Mouse (Mus musculus) lung, postnatal 36 days (tissue): ENCODE measurements around the gene Ap2a1.

Source experiments
- DNase-seq: peaks from one replicate; pipeline ENCODE4 v3.0.0; 2022; ENCODE audit warnings: mixed read lengths

The Ap2a1 gene

DNA sequence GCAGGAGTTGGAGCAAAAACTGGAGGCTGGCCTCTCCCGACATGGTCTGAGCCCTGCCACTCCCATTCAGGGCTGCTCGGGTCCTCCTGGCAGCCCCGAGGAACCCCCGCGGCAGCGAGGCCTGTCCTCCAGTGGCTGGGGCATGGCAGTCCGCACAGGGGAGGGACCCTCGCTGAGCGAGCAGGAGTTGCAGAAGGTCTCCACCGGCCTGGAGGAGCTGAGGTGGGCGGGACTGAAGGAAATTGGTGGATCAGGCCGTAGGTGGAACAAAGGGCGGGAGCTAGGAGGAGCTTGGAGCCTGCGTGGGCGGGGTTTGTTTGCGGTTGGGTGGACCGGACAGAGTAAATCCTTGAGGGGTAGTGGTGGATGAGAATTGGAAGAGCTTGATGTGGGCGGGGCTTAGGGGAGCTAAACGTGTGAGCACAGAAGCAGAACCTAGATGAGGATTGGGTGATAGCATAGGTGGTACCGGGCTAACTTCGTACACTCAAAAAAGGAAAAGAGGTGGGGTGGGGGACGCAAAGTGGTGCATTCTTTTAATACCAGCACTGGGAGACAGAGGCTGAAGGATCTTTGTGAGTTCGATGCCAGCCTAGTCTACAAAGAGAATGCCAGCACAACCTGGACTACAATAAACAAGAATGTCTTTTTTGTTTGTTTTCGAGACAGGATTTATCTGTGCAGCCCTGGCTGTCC, 23.5 kb upstream of the Ap2a1 start:
- DNase-seq: peak; percentile 98

DNA sequence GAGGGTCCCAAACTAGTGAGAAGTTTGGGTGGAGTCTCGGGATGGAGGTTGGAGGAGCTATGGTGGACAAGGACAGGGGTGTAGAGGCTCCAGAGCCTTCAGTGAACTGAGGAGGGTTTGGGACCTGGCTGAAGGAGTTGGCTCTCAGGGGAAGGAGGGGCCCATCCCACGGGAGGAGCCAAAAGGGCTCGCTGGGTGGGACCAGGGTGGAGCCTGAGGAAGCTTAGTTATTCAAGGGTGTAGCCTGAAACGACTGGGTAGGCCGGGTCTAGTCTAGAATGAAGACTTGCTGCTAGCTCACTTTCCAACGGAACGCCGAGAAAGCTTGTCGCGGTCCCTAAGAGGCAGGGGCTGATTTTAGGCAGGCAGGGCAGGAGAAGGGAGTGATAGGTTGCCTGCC, 22.7 kb upstream of the Ap2a1 start:
- peak; percentile 93 for DNase-seq

DNA sequence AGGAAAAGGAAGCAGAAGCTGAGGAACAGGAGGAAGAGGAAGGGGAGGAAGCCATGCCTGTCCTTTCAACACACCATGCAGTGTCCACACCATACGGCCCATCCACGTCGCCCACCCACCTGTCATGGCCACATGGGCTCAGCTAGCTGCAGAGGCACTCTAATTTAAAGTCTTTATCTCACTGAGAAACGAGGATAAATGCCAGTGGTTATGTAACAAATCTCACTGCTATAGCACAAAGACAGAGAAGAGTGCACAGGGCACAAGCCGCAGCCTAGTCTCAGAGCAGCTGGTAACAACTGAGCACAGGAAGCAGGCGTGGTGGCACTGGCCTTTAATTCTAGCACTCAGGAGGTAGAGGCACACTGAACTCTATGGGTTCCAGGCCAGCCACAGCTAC, 20.6 kb upstream of the Ap2a1 start:
- DNase-seq: no peak

DNA sequence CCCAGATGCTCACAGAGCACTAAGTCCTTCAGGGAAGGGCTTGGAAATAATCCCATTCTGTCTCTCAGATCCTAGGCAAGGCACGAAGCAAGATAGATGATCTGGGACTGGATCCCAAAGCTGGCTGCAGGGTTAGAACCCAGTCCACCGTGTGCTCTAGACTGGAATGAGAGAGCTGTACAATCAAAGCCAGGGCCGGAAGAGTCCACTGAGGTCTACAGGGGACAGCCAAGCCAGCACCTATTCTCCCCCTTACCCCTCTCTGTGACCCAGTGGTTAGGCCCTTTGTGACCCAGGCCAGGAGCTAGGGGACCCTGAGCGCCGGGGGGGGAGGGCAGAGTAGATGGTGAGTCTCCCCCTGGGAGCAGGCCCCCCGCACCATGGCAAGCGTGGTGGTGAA, 13.6 kb upstream of the Ap2a1 start, which contains the start of gene Tsks:
Gene Tsks, plus strand, starts transcription at position 301 of the 400 bp plus-strand sequence.
- no peak for DNase-seq

DNA sequence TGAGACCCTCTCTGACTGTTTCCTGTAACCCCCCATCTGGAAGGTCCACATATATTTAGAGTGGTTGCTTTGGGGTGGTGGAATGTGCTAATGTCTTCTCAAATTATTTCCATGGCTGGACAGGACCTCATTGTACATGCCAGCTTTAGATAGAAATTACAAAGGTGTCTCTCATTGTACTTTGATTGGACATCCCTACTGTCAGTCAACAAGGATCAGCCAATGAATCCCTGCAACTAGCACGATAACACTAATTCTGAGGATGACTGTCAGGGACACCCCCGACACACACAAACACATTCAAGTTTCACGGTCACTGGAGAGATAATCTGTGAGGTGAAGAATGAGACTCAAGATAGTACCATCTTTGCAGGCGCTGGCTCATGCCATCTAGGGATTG, 9.4 kb upstream of the Ap2a1 start:
- no peak for DNase-seq

DNA sequence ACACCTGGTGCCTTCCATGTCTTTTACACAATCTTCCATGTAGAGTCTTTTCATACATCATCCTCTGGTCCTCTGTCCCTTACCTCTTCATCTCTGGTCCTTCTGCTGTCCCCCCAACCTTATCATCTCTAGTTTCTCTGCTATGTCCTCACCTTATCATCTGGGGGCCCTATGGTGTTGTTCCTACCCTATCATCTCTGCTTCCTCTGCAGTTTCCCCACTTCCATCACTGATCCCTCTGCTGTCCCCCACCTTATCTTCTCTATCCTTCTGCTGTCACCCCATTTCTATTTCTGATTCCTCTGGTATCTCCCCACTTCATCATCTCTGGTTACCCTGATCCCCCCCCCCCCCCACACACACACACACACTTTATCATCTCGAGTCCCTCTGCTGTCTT, 726 bp downstream of the Ap2a1 start:
- no peak for DNase-seq

DNA sequence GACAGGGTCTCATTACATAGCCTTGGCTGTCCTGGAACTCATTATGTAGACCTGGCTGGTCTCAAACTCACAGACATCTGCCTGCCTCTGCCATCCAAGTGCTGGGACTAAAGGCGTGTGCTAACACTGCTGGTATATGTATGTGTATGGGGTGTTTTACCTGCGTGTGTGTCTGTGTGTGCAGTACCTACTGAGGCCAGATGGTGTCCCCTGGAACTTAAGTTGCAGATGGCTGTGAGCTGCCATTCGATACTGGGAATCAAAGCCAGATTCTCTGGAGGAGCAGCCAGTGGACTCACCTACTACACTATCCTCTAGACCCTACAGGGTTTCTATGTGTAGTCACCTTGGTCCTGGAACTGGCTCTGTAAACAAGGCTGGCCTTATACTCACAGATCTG, 3.8 kb downstream of the Ap2a1 start:
- DNase-seq: peak; percentile 66

GRCm38 (mm10) chr7:44922530-44922929, 6.8 kb downstream of the Ap2a1 start:
- DNase-seq: no peak

DNA sequence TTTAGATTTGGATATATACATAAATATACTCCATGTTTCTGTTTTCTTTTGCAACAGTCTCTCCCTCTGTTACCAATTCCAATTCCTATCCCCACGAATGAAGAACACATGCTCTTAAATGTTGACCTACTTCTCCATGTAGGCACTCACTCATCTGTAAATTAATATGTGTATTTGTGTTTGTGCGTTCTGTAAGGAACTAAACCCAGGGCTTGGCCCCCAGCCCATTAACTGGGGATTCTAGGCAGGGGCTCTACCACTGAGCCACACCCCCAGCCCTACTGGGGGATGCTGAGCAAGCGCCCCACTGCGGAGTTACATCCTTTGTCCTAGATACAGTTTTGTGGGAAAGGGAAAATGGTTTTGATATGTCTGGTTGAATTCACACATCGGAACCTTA, 10.2 kb downstream of the Ap2a1 start:
- no peak for DNase-seq

DNA sequence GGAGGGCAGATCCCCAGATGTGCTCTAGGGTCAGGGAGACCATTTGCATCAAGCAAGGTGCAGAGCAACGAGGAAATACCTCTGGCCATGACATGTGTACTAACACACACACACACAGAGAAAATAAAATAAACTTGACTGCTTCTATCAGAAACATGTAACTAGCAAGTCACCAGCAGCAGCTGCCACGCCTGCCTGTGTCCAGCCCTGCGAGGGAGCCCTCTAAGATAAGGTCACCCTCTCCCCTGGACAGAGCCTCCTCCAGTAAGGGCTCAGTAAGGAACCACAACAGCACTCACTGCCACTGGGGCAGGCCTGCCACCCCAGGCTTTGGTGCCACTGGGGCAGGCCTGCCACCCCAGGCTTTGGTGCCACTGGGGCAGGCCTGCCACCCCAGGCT, 11.1 kb downstream of the Ap2a1 start:
- no peak for DNase-seq

DNA sequence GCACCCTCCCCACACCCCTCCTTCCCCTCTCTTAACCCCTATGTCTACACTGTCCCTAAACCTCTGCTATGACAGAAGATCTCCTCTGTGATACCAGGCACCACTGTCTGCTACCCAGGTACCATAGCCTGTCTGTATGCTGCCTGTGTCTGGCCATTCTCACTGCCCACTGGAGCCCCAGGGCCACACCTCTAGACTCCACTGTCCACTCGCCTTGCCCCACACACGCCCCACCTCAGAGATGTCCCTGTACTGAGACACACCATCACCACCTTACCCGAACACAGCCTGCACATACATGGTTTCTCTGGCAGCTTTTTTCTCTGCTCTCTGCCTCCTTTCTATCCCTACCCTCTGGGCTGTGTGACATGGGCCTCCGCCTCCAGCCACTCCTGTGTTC, 12.4 kb downstream of the Ap2a1 start:
- no peak for DNase-seq

DNA sequence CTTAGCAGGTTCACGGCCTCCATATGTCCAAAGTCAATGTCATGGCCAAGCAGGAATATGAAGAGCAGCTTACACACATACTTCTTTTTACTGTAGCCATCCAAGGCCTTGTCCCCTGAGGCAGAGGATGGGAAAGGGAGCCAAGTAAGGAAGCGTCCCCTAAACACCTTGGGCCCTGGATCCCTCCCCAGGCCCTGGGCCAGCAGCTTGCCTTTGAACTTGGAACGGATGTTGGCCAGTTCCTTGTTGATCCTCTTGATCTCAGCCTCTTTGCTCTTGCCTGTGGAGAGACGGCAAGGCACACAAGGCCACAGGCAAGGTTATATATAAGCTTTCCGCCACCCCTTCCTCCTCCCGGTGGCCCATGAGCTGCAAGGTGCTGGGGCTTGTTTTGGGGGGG, 13.1 kb downstream of the Ap2a1 start:
- no peak for DNase-seq

GRCm38 (mm10) chr7:44915314-44915713, 14.0 kb downstream of the Ap2a1 start:
- DNase-seq: no peak

DNA sequence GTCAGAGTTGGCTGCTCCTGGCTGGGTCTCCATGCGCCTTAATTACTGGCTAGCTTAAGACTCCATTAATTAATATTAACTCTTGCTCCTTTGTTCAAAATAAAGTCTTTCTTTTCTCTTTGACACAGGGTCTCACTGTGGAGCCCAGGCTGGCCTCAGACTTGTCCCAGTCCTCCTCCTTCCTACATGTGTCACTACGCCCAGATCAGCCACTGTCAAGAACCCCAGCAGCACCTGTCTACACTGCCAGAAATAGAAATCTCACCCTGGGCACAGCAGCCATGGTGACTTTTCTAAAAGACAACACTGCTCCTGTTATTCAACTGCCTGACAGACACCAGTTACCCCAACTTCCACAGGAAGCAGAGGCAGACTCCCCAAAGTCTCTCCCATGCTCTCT, 14.9 kb downstream of the Ap2a1 start:
- DNase-seq: no peak

- no peak for DNase-seq
Measured at GRCm38 (mm10) chr7:44908706-44909476, 20.4 kb downstream of the Ap2a1 start.

DNA sequence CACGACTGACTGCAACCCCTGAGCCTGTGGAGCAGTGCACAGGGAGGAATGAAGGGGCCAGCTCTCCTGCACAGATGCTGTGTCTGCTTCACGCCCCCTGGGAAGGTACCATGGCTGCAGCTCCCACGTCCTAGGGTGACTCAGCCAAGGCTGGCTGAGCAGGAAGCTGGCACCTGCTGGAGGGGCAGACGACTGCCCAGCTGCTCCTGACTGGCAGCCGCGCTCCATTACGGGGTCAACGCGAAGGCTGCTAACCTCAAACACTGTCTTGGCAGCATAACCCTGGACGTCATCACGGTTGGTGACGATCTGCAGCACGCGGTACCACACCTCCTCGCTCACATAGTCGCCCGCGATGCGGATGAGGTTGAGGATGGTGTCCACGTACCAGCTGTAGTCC, 23.9 kb downstream of the Ap2a1 start:
- DNase-seq: no peak

GRCm38 (mm10) chr7:44901230-44901722, 28.0 kb downstream of the Ap2a1 start:
- peak; percentile 48 for DNase-seq

GRCm38 (mm10) chr7:44900632-44901031, 28.7 kb downstream of the Ap2a1 start:
- no peak for DNase-seq

DNA sequence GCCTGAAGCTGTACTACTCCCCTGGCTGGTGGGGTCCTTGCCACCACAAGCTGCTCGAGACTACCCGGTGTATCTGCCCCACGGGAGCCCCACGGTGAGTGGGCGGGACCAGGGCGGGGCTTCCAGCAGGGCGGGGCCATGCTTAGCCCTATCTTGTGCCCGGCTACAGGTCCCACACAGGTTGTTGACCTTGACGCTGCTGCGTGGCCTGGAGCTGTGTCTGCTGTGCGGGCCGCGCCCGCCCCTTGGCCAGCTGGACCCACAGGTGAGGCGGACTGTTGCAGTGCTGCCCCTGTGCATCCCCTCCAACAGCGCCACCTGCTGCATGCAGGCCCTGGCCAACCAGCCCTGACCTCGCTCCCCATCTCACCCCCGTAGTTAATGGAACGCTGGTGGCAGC, 30.7 kb downstream of the Ap2a1 start:
- peak; percentile 34 for DNase-seq

DNA sequence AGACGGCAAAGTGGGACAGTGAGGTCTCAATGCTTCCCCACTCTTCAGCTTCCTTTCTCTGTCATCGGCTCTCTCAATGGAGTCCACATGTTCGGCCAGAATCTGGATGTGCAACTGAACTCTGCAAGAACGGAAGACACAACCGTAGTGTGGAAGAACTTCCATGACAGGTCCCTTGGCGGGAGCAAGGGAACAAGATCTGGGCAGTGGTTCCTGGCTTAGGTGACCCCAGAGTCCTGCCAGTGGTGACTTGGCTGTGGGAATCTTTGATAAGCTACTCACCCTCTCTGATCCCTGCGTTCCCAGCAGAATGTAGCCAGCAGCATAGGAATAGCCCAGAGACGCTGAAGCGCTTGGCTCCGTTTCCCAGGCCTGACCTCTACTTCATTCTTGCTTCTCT, 32.8 kb downstream of the Ap2a1 start:
- DNase-seq: no peak

DNA sequence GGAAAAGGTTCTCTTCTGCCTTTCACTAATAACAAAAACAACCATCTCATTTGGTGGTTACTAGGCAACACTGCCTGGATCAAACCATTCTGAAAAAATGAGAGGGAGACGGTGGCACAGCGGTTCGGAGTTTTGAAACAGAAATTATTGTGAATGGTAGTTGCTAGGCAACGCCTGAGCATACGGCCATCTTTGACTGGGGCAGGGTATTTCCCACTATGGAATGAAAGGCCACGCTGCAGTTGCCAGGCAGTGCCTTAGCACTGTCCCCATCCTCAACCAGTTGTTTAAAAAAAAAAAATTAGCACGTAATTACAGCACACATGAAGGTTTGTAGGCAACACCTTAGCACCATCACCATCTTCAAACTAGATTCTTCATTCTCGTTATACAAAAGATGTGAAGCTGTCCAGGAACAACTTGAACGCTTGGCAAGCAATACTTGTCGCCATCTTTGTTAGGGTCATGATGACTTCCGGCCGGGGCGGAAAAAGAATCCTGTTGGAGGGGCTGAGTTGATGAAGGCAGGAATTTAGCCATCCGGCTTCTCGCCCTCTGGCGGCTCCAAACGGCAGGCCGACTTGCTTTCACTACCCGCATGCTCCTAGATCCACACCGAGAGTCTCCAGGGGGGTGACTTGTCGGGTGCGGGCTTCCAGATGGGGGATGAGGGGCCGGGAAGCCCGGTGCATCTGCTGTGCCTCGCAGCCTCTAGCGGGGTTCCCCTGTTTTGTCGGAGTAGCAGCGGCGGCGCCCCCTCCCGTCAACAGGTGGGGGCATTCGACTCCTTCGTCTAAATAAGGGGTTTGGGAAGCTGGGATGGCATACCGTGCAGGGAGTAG, 33.5 kb downstream of the Ap2a1 start, which contains the start of gene Fuz:
Gene Fuz, plus strand, starts transcription at position 487 of the 842 bp plus-strand sequence.
- peak; percentile 96 for DNase-seq

GRCm38 (mm10) chr7:44895206-44895592, 34.1 kb downstream of the Ap2a1 start:
- no peak for DNase-seq

- DNase-seq: no peak
Measured at GRCm38 (mm10) chr7:44894175-44894574, 35.1 kb downstream of the Ap2a1 start.
